Mouse (Mus musculus): Measurements from ENCODE around the gene Tenm4. TPM values are rescaled to one million over a fixed set of nuclear protein-coding genes. Genes with fewer than 3 reads are reported as not detected.
A peak's percentile ranks its signal among the peaks of the same experiment; 100 is the strongest.

The Tenm4 gene
- polyA plus RNA-seq, 2 experiments = 12.7 to 37.4 TPM

- WGBS = 43% methylated on average over 6 of the region's 6 CpGs
- Histone ChIP-seq H3K4me3 (replicated peaks; ENCODE audit: low read length) (no peak overlapping the region), H3K4me1 (ENCODE audit: control insufficient read depth, insufficient read depth, low read length) (0 out of 2 replicates have a peak, but pooled peaks cover 10% of the 10 kb centered on the region), H3K9ac (ENCODE audit: low read depth, low read length, severe bottlenecking) (no peak overlapping the region), H3K27ac (replicated peaks; ENCODE audit: low read depth, low read length) (no peak overlapping the region), H3K27me3 (ENCODE audit: control insufficient read depth, insufficient read depth, low read length) (no peaks in the 10 kb centered on the region), H3K36me3 (ENCODE audit: control insufficient read depth, insufficient read depth, low read length) (no peaks in the 10 kb centered on the region), H3K9me3 (ENCODE audit: control insufficient read depth, low read length) (no peaks in the 10 kb centered on the region; the same call in 1 of the 2 replicates), H3K4me2 (replicated peaks; ENCODE audit: low read depth, low read length, severe bottlenecking) (no peak overlapping the region)
- no peak for TF ChIP-seq POLR2A (IDR thresholded peaks at IDR 0.05; ENCODE audit: borderline replicate concordance, extremely low read depth, insufficient read depth, insufficient read length)
- no peak for ATAC-seq (ENCODE audit: low FRiP score, low read depth)
- DNase-seq (ENCODE audit: low spot score) = no peak
Observed at GRCm38 (mm10) chr7:96505538-96505937, 334.5 kb downstream of the Tenm4 start.

GRCm38 (mm10) chr7:96507046-96507445, 336.0 kb downstream of the Tenm4 start:
- H3K9ac ChIP-seq (ENCODE audit: low read depth, low read length, severe bottlenecking) = no peak overlapping the region
- WGBS = 62% methylated on average over 8 of the region's 8 CpGs
- H3K36me3 ChIP-seq (ENCODE audit: control insufficient read depth, insufficient read depth, low read length) = no peaks in the 10 kb centered on the region
- no peak overlapping the region for H3K27ac ChIP-seq (replicated peaks; ENCODE audit: low read depth, low read length)
- H3K4me2 ChIP-seq (replicated peaks; ENCODE audit: low read depth, low read length, severe bottlenecking) = no peak overlapping the region
- H3K27me3 ChIP-seq (ENCODE audit: control insufficient read depth, insufficient read depth, low read length) = no peaks in the 10 kb centered on the region
- peaks cover 20% of the 10 kb centered on the region for H3K4me1 ChIP-seq (ENCODE audit: control insufficient read depth, insufficient read depth, low read length)
- DNase-seq (ENCODE audit: low spot score) (no peak), ATAC-seq (ENCODE audit: low FRiP score, low read depth) (no peak)
- no peak for TF ChIP-seq POLR2A (IDR thresholded peaks at IDR 0.05; ENCODE audit: borderline replicate concordance, extremely low read depth, insufficient read depth, insufficient read length)
- H3K4me3 ChIP-seq (replicated peaks; ENCODE audit: low read length) = no peak overlapping the region
- no peaks in the 10 kb centered on the region; the same call in 1 of the 2 replicates for H3K9me3 ChIP-seq (ENCODE audit: control insufficient read depth, low read length)

GRCm38 (mm10) chr7:96510396-96510795, 339.4 kb downstream of the Tenm4 start:
- H3K4me3 ChIP-seq (replicated peaks; ENCODE audit: low read length) = no peak overlapping the region
- H3K27ac ChIP-seq (replicated peaks; ENCODE audit: low read depth, low read length) = no peak overlapping the region
- no peaks in the 10 kb centered on the region for H3K27me3 ChIP-seq (ENCODE audit: control insufficient read depth, insufficient read depth, low read length)
- no peaks in the 10 kb centered on the region; the same call in 1 of the 2 replicates for H3K9me3 ChIP-seq (ENCODE audit: control insufficient read depth, low read length)
- no peak overlapping the region for H3K4me2 ChIP-seq (replicated peaks; ENCODE audit: low read depth, low read length, severe bottlenecking)
- 68% methylated on average over 5 of the region's 5 CpGs for WGBS
- H3K4me1 ChIP-seq (ENCODE audit: control insufficient read depth, insufficient read depth, low read length) = peaks cover 18% of the 10 kb centered on the region
- no peak for TF ChIP-seq POLR2A (IDR thresholded peaks at IDR 0.05; ENCODE audit: borderline replicate concordance, extremely low read depth, insufficient read depth, insufficient read length)
- no peaks in the 10 kb centered on the region for H3K36me3 ChIP-seq (ENCODE audit: control insufficient read depth, insufficient read depth, low read length)
- ATAC-seq (ENCODE audit: low FRiP score, low read depth) = no peak
- H3K9ac ChIP-seq (ENCODE audit: low read depth, low read length, severe bottlenecking) = no peak overlapping the region
- DNase-seq (ENCODE audit: low spot score) = no peak

GRCm38 (mm10) chr7:96511018-96511609, 340.1 kb downstream of the Tenm4 start:
- no peak for TF ChIP-seq POLR2A (IDR thresholded peaks at IDR 0.05; ENCODE audit: borderline replicate concordance, extremely low read depth, insufficient read depth, insufficient read length)
- Histone ChIP-seq H3K36me3 (ENCODE audit: control insufficient read depth, insufficient read depth, low read length) (no peaks in the 10 kb centered on the region), H3K9ac (ENCODE audit: low read depth, low read length, severe bottlenecking) (no peak overlapping the region), H3K4me3 (replicated peaks; ENCODE audit: low read length) (no peak overlapping the region), H3K4me2 (replicated peaks; ENCODE audit: low read depth, low read length, severe bottlenecking) (no peak overlapping the region), H3K4me1 (ENCODE audit: control insufficient read depth, insufficient read depth, low read length) (peaks cover 18% of the 10 kb centered on the region), H3K27me3 (ENCODE audit: control insufficient read depth, insufficient read depth, low read length) (no peaks in the 10 kb centered on the region), H3K27ac (replicated peaks; ENCODE audit: low read depth, low read length) (no peak overlapping the region), H3K9me3 (ENCODE audit: control insufficient read depth, low read length) (no peaks in the 10 kb centered on the region; the same call in 1 of the 2 replicates)
- 31% methylated on average over 7 of the region's 7 CpGs for WGBS
- ATAC-seq (ENCODE audit: low FRiP score, low read depth) (no peak), DNase-seq (ENCODE audit: low spot score) (no peak)

- H3K27me3 ChIP-seq (ENCODE audit: control insufficient read depth, insufficient read depth, low read length) = no peaks in the 10 kb centered on the region
- no peak overlapping the region for H3K4me2 ChIP-seq (replicated peaks; ENCODE audit: low read depth, low read length, severe bottlenecking)
- H3K9ac ChIP-seq (ENCODE audit: low read depth, low read length, severe bottlenecking) = no peak overlapping the region
- ATAC-seq (ENCODE audit: low FRiP score, low read depth) (peak; percentile 54), DNase-seq (ENCODE audit: low spot score) (peak; percentile 24)
- H3K4me3 ChIP-seq (replicated peaks; ENCODE audit: low read length) = no peak overlapping the region
- no peaks in the 10 kb centered on the region for H3K36me3 ChIP-seq (ENCODE audit: control insufficient read depth, insufficient read depth, low read length)
- no peaks in the 10 kb centered on the region; the same call in 1 of the 2 replicates for H3K9me3 ChIP-seq (ENCODE audit: control insufficient read depth, low read length)
- H3K4me1 ChIP-seq (ENCODE audit: control insufficient read depth, insufficient read depth, low read length) = peaks cover 18% of the 10 kb centered on the region
- no peak for TF ChIP-seq POLR2A (IDR thresholded peaks at IDR 0.05; ENCODE audit: borderline replicate concordance, extremely low read depth, insufficient read depth, insufficient read length)
- H3K27ac ChIP-seq (replicated peaks; ENCODE audit: low read depth, low read length) = no peak overlapping the region
- WGBS = 60% methylated on average over 14 of the region's 14 CpGs
Observed at GRCm38 (mm10) chr7:96511953-96512511, 341.0 kb downstream of the Tenm4 start.

Measured in limb, embryonic 14.5 days (tissue).